Mouse (Mus musculus) heart, adult 2 months (tissue): Measurements from ENCODE around the gene Ccnk.

Experiments
- CTCF ChIP-seq: fragments of 200-600 bp; IDR thresholded peaks from 2 replicates; pipeline ENCODE4 v1.8.1; 2022; ENCODE audit warnings: antibody characterized with exemption, mild to moderate bottlenecking, moderate library complexity
- POLR2A ChIP-seq: fragments of 200-500 bp; IDR thresholded peaks from 2 replicates; pipeline ENCODE4 v1.6.1; 2011; ENCODE audit warnings: mild to moderate bottlenecking, low read depth, low read length, control low read depth; ENCODE audit not compliant: insufficient read depth

GRCm38 (mm10) chr12:108226216-108226615, 46.8 kb downstream of the Ccnk start:
- TF ChIP-seq POLR2A: no peak
- TF ChIP-seq CTCF: no peak
